Mouse (Mus musculus) liver, embryonic 14.5 days (tissue): ENCODE data around the gene Alkbh4.

ENCODE experiments used
- CTCF ChIP-seq: IDR thresholded peaks from 2 replicates; pipeline ENCODE4 v1.5.1; 2016; ENCODE audit warnings: antibody characterized with exemption, low read depth, control low read depth
- EP300 ChIP-seq: IDR thresholded peaks from 2 replicates; pipeline ENCODE4 v1.6.1; 2016; ENCODE audit warnings: antibody characterized with exemption, low read depth

DNA sequence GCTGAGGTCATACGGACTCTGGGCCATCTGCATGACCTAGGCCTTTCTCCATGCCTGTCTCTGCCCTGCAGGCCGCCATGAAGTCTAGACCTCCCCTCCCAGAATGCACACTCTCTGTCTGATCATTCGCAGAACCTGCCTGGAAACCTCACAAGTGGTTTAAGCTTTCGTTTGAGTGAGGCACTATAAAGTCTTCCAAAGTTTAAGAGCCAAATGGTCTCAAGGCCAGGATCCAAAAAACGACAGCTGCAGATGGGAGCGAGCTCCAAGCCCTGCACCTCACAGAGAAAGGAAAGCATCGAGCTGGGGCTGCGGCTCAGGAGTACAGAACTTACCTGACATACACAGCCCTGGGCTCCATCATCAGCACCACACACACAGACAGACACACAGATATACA, 16.4 kb downstream of the Alkbh4 start:
- no peak for TF ChIP-seq CTCF
- TF ChIP-seq EP300, result no peak
